Mouse (Mus musculus): ENCODE measurements around the gene Mrps21.
"Not testable (repeated sequence)": the region's sequence is repeated elsewhere in the genome, so short reads cannot be mapped to it uniquely, and the experiment has no call there.

GRCm38 (mm10) chr3:95893606-95894316 is 22.4 kb upstream of the Mrps21 start, which contains the start of gene Aph1a:
- not testable (repeated sequence) for TF ChIP-seq CHD1 (IDR thresholded peaks at IDR 0.05; ENCODE audit: low read depth, low read length); CTCF (conservative IDR thresholded peaks at IDR 0.05 in 1 of 2, IDR thresholded peaks at IDR 0.05 in 1 of 2; ENCODE audit: low read depth in 2 of 2, low read length in 2 of 2); MAFK (IDR thresholded peaks at IDR 0.05; ENCODE audit: insufficient replicate concordance, low read length); ZNF384 (IDR thresholded peaks at IDR 0.05; ENCODE audit: low read depth, low read length); RAD21 (IDR thresholded peaks at IDR 0.05; ENCODE audit: low read depth, low read length); USF1 (IDR thresholded peaks at IDR 0.05; ENCODE audit: low read depth, low read length); JUND (conservative IDR thresholded peaks at IDR 0.05; ENCODE audit: low read depth, low read length); BHLHE40 (IDR thresholded peaks at IDR 0.05; ENCODE audit: low read depth, low read length)
- peak; percentile 76 for TF ChIP-seq POLR2A (IDR thresholded peaks at IDR 0.05; ENCODE audit: low read depth, low read length)
- peak; percentile 93 for TF ChIP-seq ELF1 (IDR thresholded peaks at IDR 0.05; ENCODE audit: low read depth, low read length)
- TF ChIP-seq HCFC1 (IDR thresholded peaks at IDR 0.05; ENCODE audit: low read depth, low read length) = peak; percentile 93
- TF ChIP-seq ZMIZ1 (IDR thresholded peaks at IDR 0.05; ENCODE audit: low read depth, low read length) = peak; percentile 63; the same call in 1 of the 2 replicates
- TF ChIP-seq MAX (IDR thresholded peaks at IDR 0.05; ENCODE audit: low read length) = peak; percentile 58
- TF ChIP-seq CHD2 (IDR thresholded peaks at IDR 0.05; ENCODE audit: low read length) = peak; percentile 26; the same call in 1 of the 2 replicates
